Mouse (Mus musculus) thymus, postnatal 0 days (tissue): ENCODE results near the gene Dner. TPM values are rescaled to one million over a fixed set of nuclear protein-coding genes. Genes with fewer than 3 reads are reported as not detected.

Experiments
- DNase-seq: peaks from one replicate; pipeline ENCODE4 v3.0.0-alpha.2; 2015; ENCODE audit warnings: low spot score
- polyA plus RNA-seq: library from polyadenylated mRNA; unstranded; fragments of >200 nt; fragmentation: Nextera tagmentation; extraction: Ambion mirVana; gene quantifications from 2 replicates; pipeline ENCODE4 v1.2.1, GENCODE M21; 2015

Gene Dner
- polyA plus RNA-seq, 1 experiment from 2014 or later, result 0.16 TPM

DNA sequence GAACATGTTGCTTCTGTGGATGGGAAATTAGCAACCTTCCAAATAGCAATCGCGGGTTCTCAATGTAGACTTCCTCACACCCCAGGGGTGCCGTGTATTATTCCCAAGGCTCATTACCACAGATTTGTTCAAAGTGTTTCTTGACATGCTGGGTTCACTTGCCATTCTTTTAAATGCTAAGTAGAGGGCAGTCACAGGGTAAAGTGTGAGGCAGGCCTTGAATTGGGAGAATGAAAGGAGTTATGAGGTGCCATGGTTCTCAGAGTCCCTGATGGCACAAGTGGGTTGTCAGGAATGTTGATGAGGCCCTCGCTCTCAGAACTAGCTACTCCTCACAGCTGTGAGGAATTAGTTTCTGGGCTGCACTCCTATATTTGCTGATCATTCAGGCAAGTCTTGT lies 160.0 kb downstream of the Dner start:
- no peak for DNase-seq

DNA sequence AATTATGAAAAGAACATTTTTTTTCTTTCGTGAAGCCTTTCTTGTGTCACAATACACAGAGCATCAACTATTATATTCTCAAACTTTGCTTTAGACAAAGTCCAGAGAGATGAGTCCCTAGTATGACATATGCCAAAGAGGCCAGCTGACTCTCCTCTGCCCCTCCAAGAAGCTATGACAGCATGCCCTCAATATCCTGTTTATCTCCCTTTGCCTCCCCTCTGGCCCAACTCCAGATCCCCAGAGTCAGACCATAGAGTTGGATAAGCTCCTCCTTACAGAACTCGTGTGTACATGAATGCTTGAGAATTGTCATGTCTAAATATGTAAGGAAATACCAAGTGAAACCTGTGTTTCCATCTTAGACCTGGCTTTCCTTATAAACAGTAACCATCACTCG lies 170.5 kb downstream of the Dner start:
- no peak for DNase-seq

GRCm38 (mm10) chr1:84524413-84524812 lies 171.6 kb downstream of the Dner start:
- DNase-seq, result no peak

DNA sequence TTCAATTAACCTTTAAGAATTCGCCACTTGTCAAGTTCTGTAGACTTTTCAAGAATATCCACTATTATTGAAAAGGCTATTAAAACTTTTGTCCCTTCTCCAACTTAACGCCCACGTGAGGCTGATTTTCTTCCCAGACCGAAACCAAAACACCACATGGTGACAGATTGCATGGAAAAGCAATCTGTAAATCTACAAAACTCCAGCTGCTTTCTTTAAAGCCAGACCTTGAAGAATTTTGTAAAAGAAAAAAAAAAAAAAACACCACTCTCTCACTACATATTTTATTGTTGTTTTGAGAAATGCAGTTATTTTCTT lies 173.1 kb downstream of the Dner start:
- DNase-seq, result no peak

GRCm38 (mm10) chr1:84522256-84522962 lies 173.6 kb downstream of the Dner start:
- DNase-seq, result no peak

DNA sequence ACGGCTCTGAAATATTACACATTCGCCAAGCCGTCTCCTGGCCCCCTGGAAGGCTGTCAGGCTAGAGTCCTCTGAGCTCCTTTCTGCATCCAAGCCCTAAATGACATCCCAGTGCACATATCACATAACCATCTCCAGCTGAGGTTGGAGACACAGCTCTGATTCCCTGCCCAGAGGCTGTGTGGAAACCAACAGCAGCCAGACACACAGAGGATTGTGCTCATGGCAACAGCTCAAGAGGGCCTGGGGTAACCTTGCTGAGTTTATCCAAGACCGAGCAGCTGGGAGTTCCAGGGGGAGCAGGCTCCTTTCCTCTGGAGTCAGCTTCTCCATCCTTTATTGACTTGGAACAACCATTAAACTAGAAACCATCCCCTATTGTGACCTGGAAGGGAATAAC lies 177.7 kb downstream of the Dner start:
- no peak for DNase-seq

DNA sequence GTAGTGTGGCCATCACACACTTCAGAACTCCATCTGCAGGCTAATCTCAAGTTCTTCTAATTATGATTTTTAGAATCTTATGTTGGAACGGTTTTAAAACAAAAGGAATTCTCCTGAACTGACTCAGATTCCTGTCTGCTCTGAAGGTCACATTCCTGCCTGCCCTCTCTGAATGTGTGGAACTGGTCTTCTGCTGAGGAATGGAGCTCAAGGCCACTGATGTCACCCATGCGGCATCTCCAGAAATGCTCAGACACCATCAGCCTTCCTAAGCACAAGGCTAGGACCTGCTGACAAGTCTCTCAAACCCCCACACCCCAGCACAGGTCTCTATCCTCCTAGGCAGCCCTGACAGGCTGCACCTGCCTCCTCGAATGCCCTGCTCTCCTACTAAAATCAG lies 182.8 kb downstream of the Dner start:
- no peak for DNase-seq

DNA sequence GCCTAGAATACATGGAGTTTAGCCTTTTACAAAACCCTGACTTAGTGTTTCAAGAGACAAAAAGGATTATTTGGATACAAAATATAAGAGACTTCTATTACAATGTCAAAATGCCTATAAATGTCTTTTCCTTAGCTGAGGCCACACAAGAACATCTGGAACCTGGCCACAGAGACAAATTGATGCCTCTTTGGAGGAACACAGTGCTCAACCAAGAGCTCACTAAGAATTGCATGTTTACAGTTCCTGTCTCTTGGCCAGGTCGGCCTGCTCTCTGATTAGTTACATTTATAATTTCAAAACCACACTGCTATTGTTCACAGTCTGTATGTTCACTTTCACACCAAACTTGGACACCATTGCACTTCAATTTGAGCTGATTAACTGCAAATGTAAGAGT lies 187.5 kb downstream of the Dner start:
- DNase-seq, result no peak

GRCm38 (mm10) chr1:84507568-84507967 lies 188.5 kb downstream of the Dner start:
- DNase-seq, result no peak

DNA sequence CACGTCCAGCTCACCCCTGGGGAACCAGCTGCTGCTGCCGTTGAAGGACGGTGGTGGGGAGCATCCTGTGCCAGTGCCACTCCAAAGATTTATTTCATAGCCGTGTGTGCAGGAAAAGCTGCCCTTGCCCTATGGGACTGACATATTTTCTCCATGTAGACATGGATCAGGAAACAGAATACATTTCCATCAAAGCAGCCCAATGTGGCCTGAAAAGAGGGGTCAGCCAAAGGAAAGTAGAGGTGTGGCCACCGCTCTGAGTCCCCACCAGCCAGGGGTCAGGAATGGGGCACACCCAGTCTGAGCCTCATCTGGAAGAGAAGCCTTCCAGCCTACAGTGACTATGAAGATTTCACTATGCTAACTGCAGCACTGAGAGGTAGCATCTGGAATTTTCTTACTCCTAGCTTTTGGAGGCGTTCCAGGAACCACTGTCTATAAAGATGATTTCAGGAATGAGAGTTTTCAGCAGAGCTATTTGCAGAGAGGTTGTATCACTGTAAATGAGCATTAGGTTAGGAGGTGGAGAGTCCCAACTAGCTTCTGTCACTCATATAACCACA lies 189.0 kb downstream of the Dner start:
- DNase-seq, result no peak

DNA sequence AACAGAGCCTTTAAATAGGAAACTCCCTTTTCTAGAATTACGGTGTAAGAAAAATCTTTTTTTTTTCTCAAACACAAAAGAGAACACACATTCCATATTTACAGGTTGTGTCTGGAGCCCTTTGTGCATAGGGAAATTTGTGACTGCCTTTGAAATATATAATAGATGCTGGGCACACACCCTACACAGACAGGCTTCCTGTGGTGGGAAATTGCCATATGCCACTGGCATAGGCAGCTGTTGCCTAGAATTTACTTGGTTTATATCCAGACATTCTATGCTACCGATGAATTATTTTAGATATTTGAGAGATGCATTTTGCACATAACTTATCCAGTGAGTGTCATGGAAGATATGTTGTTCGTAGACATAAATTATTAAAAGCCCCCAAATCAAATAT lies 195.3 kb downstream of the Dner start:
- no peak for DNase-seq

- no peak for DNase-seq
These were observed 204.3 kb downstream of the Dner start for GRCm38 (mm10) chr1:84491732-84492131.

GRCm38 (mm10) chr1:84488546-84488945 lies 207.5 kb downstream of the Dner start:
- no peak for DNase-seq

- DNase-seq, result no peak
These were observed 211.0 kb downstream of the Dner start for GRCm38 (mm10) chr1:84485066-84485465.

DNA sequence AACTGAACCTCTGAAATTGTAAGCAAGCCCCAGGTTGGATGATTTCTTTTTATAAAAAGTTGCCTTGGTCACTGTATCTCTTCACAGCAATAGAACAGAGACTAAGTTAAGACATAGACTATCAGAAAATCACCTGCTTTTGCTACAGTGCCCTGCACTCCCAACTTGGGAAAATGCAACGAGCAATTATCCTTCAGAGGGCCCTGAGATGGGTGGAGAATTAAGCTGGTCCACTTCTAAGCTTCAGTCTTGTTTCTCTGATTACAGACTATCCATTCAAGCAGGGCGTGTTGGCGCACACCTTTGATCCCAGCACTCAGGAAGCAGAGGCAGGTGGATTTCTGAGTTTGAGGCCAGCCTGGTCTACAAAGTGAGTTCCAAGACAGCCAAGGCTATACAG lies 211.4 kb downstream of the Dner start:
- no peak for DNase-seq

- DNase-seq, result no peak
These were observed 216.0 kb downstream of the Dner start for GRCm38 (mm10) chr1:84479976-84480375.

- DNase-seq, result no peak
These were observed 221.7 kb downstream of the Dner start for GRCm38 (mm10) chr1:84474274-84474673.

DNA sequence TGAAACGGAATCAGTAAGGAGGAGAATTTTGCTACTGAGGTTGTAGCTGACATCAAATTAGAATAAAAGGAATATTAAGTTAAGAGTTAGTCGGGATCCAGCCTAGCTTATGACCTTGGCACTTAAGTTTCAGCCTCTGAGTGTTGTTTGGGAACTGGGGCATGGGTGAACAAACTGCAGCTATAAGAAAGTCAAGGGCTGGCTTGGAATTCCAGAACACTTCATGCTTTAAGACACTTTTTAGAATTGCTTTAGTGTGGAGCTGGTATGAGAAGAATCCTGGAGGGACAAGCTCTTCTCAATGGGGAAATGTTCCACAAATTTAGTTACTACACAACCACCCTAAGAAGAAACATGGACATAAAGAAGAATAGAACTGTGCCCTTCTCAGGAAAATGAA lies 223.8 kb downstream of the Dner start:
- no peak for DNase-seq

DNA sequence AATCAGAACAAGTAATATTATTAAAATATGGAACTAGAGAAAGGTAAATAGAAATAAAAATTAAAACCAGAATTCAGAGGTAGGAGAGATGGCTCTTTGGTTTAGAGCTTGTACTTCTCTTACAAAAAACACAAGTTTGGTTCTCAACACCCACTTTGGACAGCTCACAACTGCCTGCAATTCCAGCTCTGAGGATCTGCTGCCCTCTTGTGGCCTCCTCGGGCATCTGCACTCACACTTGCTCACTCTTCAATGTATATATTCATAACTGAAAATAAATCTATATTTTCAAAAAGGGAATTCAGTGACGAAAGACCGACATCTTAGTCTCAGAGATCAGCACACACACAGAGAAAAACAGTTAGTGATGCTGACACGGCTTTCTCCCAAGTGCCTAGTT lies 225.7 kb downstream of the Dner start:
- DNase-seq, result no peak

GRCm38 (mm10) chr1:84467664-84468063 lies 228.4 kb downstream of the Dner start:
- DNase-seq, result no peak

DNA sequence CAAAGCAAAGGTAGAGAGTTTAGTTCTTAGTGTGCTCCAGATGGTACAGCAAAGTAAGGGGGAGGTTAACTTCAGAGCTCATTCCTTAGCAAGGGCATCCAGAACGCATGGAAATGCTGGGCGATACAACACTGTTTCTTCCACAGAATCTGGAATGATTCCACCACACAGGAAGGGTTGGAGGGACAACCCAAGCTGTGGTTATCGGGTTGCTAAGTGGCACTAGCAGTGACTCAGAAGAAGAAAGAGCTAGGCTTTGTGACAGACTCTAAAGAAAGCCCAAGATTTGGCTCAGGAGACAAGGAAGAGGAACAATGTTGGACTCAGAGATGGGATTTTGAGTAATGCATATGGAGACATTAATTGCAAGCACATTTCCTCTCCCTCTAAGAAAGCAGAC lies 231.3 kb downstream of the Dner start:
- DNase-seq, result no peak

GRCm38 (mm10) chr1:84463976-84464662 lies 231.9 kb downstream of the Dner start:
- no peak for DNase-seq
